In the genomic region with DNA sequence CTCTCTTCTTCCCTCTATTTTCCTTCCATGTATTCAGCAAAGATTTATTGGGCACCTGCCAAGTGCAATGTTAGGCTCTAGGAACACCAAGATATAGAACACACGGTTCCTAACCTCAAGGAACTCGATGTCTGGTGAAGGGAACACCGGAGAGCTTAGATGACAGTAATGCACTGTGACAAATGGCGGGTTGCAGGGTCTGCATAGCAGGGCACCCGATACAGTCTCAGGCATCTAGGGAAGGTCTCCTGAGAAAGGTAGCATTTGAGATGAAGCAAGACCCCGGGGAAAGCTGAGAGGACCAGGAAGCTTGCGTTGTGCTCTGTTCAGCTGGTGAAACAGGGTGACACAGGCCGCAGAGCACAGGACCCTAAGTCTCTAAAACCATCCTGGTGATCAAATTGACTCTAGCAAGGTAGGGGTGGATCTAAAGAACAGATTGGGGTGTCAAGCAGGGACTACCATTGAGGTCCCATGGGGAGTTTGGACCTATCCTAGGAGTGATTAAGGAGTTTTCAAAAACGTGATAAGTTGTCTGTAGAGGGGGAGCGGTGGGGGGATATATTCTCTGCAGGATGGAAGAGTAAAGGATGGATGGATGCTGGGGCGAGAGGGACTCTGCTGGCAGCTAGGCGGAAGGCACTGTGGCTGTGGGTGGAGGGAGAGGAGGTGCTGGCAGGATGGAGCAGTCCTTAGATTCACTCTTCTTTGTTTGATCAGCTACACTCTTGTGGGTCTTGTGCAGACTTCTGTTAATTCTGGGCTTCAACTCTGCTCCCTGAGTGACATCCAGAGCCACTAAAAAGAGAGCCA, we compare ENCODE assay signal across 8 mouse cellular contexts. TPM values are rescaled to one million over a fixed set of nuclear protein-coding genes. Genes with fewer than 3 reads are reported as not detected.
DNase-seq lines count a peak whose midpoint lies in the region; ATAC-seq and TF ChIP-seq lines count a peak whose summit lies in the region.

No protein-coding gene starts in this region.

- 43% methylated on average over 12 of the region's 12 CpGs for WGBS in lung, embryonic 14.5 days
- 43% methylated on average over 12 of the region's 12 CpGs for WGBS in embryonic facial prominence, embryonic 15.5 days
- WGBS in hindbrain, embryonic 13.5 days, result 26% methylated on average over 12 of the region's 12 CpGs
- 58% methylated on average over 12 of the region's 12 CpGs for WGBS in liver, embryonic 15.5 days (ENCODE audit: insufficient replicate concordance)

- no peak overlapping the region for H3K27ac ChIP-seq in lung, embryonic 14.5 days (ENCODE audit: low read depth)
- H3K27ac ChIP-seq in embryonic facial prominence, embryonic 15.5 days (replicated peaks), result no peak overlapping the region
- H3K27ac ChIP-seq in hindbrain, embryonic 13.5 days, result peak overlapping the region; percentile 23; the same call in 1 of the 2 replicates
- H3K27ac ChIP-seq in liver, embryonic 15.5 days (replicated peaks), result no peak overlapping the region

- TF ChIP-seq CTCF in lung, embryonic 14.5 days (IDR thresholded peaks at IDR 0.05; ENCODE audit: low read depth), result no peak

- peak overlapping the region; percentile 55 for H3K4me2 ChIP-seq in lung, embryonic 14.5 days
- H3K4me2 ChIP-seq in embryonic facial prominence, embryonic 15.5 days (replicated peaks), result peak overlapping the region; percentile 53
- H3K4me2 ChIP-seq in hindbrain, embryonic 13.5 days, result peak overlapping the region; percentile 47
- H3K4me2 ChIP-seq in liver, embryonic 15.5 days, result peak overlapping the region; percentile 70

- no peak for DNase-seq in lung, embryonic 14.5 days
- no peak for DNase-seq in lung, postnatal 10 days
- DNase-seq in adrenal gland, postnatal 36 days, result no peak
- DNase-seq in cerebellum, postnatal 36 days, result no peak
- DNase-seq in cerebellum, postnatal 14 days, result no peak

- H3K4me1 ChIP-seq in lung, embryonic 14.5 days (ENCODE audit: insufficient read depth), result peaks cover 6% of the 10 kb centered on the region; the same call in 1 of the 2 replicates
- peaks cover 12% of the 10 kb centered on the region for H3K4me1 ChIP-seq in embryonic facial prominence, embryonic 15.5 days
- peaks cover 37% of the 10 kb centered on the region for H3K4me1 ChIP-seq in hindbrain, embryonic 13.5 days (replicated peaks)
- H3K4me1 ChIP-seq in liver, embryonic 15.5 days (replicated peaks), result peaks cover 21% of the 10 kb centered on the region

- H3K4me3 ChIP-seq in lung, embryonic 14.5 days (ENCODE audit: low read depth, low read length), result no peak overlapping the region
- H3K4me3 ChIP-seq in embryonic facial prominence, embryonic 15.5 days (replicated peaks), result peak overlapping the region; percentile 33
- no peak overlapping the region for H3K4me3 ChIP-seq in hindbrain, embryonic 13.5 days
- 0 out of 2 replicates have a peak overlapping the region, but pooled peaks have one; percentile 41 for H3K4me3 ChIP-seq in liver, embryonic 15.5 days (replicated peaks)

- no peak overlapping the region for H3K9ac ChIP-seq in lung, embryonic 14.5 days
- H3K9ac ChIP-seq in embryonic facial prominence, embryonic 15.5 days, result no peak overlapping the region
- peak overlapping the region; percentile 63 for H3K9ac ChIP-seq in hindbrain, embryonic 13.5 days
- peak overlapping the region; percentile 43; the same call in 1 of the 2 replicates for H3K9ac ChIP-seq in liver, embryonic 15.5 days

- H3K9me3 ChIP-seq in lung, embryonic 14.5 days (ENCODE audit: low read depth, low read length), result peaks cover 6% of the 10 kb centered on the region; the same call in 1 of the 2 replicates
- no peaks in the 10 kb centered on the region; the same call in 1 of the 2 replicates for H3K9me3 ChIP-seq in embryonic facial prominence, embryonic 15.5 days (replicated peaks)
- H3K9me3 ChIP-seq in hindbrain, embryonic 13.5 days, result peaks cover 8% of the 10 kb centered on the region; the same call in 1 of the 2 replicates
- H3K9me3 ChIP-seq in liver, embryonic 15.5 days (replicated peaks), result no peaks in the 10 kb centered on the region; the same call in 1 of the 2 replicates

- peaks cover 18% of the 10 kb centered on the region for H3K27me3 ChIP-seq in lung, embryonic 14.5 days (ENCODE audit: insufficient read depth, low read length)
- H3K27me3 ChIP-seq in embryonic facial prominence, embryonic 15.5 days, result peaks cover 23% of the 10 kb centered on the region
- H3K27me3 ChIP-seq in hindbrain, embryonic 13.5 days, result peaks cover 16% of the 10 kb centered on the region; the same call in 1 of the 2 replicates
- H3K27me3 ChIP-seq in liver, embryonic 15.5 days, result peaks cover 29% of the 10 kb centered on the region

- no peaks in the 10 kb centered on the region for H3K36me3 ChIP-seq in lung, embryonic 14.5 days (ENCODE audit: insufficient read depth)
- H3K36me3 ChIP-seq in embryonic facial prominence, embryonic 15.5 days, result no peaks in the 10 kb centered on the region
- no peaks in the 10 kb centered on the region for H3K36me3 ChIP-seq in hindbrain, embryonic 13.5 days
- no peaks in the 10 kb centered on the region for H3K36me3 ChIP-seq in liver, embryonic 15.5 days (replicated peaks)

- no peak for ATAC-seq in lung, embryonic 14.5 days (ENCODE audit: insufficient read depth)
- 0 out of 2 replicates have a peak, but pooled peaks have one; percentile 20 for ATAC-seq in embryonic facial prominence, embryonic 15.5 days (ENCODE audit: insufficient number of reproducible peaks, low FRiP score, low TSS enrichment, low read depth)
- ATAC-seq in hindbrain, embryonic 13.5 days (ENCODE audit: low FRiP score), result peak; percentile 18; the same call in 1 of the 2 replicates
- no peak for ATAC-seq in liver, embryonic 15.5 days (ENCODE audit: insufficient read depth)

RNA-seq across cellular contexts. Expression of a gene that starts 43.5 kb away (rescaled TPM):
- polyA plus RNA-seq in lung, embryonic 14.5 days (2014; fragmentation: Nextera tagmentation; extraction: Ambion mirVana), result 0.61 and 0.71 TPM in 2 replicates
- 13.3 and 19.4 TPM in 2 replicates for polyA plus RNA-seq in embryonic facial prominence, embryonic 15.5 days (2015; fragmentation: Nextera tagmentation; extraction: Ambion mirVana)
- polyA plus RNA-seq in hindbrain, embryonic 13.5 days (2015; fragmentation: Nextera tagmentation; extraction: Ambion mirVana), result 0.38 and 0.81 TPM in 2 replicates
- polyA plus RNA-seq in liver, embryonic 15.5 days (2015; fragmentation: Nextera tagmentation; extraction: Ambion mirVana), result 0.18 and 0.28 TPM in 2 replicates
- 10 to 100 TPM; 23.2 to 28.0 TPM for total RNA-seq in adrenal gland, postnatal 36 days (2021)

Comparison
In these comparisons a context has a peak if more than half of its experiments do, and no peak if none do; other contexts are left out.
1. ATAC-seq: peak in embryonic facial prominence, embryonic 15.5 days (single experiment) and hindbrain, embryonic 13.5 days (single experiment); none in lung, embryonic 14.5 days (single experiment) and liver, embryonic 15.5 days (single experiment).
2. H3K4me3 ChIP-seq: peak in embryonic facial prominence, embryonic 15.5 days (single experiment) and liver, embryonic 15.5 days (single experiment); none in lung, embryonic 14.5 days (single experiment) and hindbrain, embryonic 13.5 days (single experiment).
3. H3K9ac ChIP-seq: peak in hindbrain, embryonic 13.5 days (single experiment) and liver, embryonic 15.5 days (single experiment); none in lung, embryonic 14.5 days (single experiment) and embryonic facial prominence, embryonic 15.5 days (single experiment).
4. Peak in every context shown above with its lines, with median percentiles within 50 percentile points of each other: H3K4me2 ChIP-seq.